Mouse (Mus musculus): Measurements from ENCODE around the gene Gm4869.

DNA sequence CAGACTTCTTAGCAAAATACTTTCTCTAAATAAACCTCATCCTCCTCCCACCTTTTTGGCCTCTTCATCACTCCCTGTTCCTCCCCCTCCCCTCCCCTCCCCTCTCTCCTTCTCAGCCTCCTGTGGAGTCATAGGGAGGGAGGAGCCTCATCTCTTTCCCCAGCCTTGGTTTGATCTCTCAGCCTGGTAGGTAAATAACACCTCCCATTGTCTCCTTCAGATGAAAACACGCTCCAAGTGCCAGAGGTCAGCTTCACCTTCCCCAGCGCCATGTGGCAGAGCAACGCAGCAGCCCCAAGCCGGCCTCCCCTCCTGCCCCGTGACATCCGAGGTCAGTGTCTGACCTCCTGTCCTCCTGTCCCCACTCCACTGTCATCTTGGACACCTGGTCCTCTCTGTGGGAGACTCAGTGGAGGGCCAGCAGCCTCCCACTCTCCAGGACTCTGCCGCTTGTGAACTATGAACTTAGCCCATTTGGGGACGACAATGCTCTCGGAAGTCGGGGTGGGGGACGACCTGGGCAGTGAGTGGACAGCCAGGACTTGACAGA is 47.3 kb downstream of the Gm4869 start:
- TF ChIP-seq POLR2A (IDR thresholded peaks at IDR 0.05; ENCODE audit: borderline replicate concordance, extremely low read depth, insufficient read depth, insufficient read length, poor library complexity, severe bottlenecking) (no peak), CTCF (IDR thresholded peaks at IDR 0.05; ENCODE audit: borderline replicate concordance, extremely low read depth, insufficient read depth, insufficient read length) (no peak)
